Mouse (Mus musculus): Measurements from ENCODE around the gene Tank.

The Tank gene

GRCm38 (mm10) chr2:61578433-61578832, at the start of gene Tank:
TSS of gene Tank (plus strand) at chr2:61578585.
- peak; percentile 38 for DNase-seq (ENCODE audit: low read depth, low spot score)

GRCm38 (mm10) chr2:61532326-61532725, 46.1 kb upstream of the Tank start:
- DNase-seq (ENCODE audit: low read depth, low spot score): no peak

GRCm38 (mm10) chr2:61533131-61533530, 45.3 kb upstream of the Tank start:
- DNase-seq (ENCODE audit: low read depth, low spot score): peak; percentile 97

- DNase-seq (ENCODE audit: low read depth, low spot score): no peak
Measured at GRCm38 (mm10) chr2:61536901-61537300, 41.5 kb upstream of the Tank start.

- no peak for DNase-seq (ENCODE audit: low read depth, low spot score)
Measured at GRCm38 (mm10) chr2:61539378-61539777, 39.0 kb upstream of the Tank start.

GRCm38 (mm10) chr2:61542426-61542825, 36.0 kb upstream of the Tank start:
- DNase-seq (ENCODE audit: low read depth, low spot score): no peak

- DNase-seq (ENCODE audit: low read depth, low spot score): peak; percentile 69
Measured at GRCm38 (mm10) chr2:61545666-61546065, 32.7 kb upstream of the Tank start.

GRCm38 (mm10) chr2:61548021-61548420, 30.4 kb upstream of the Tank start:
- peak; percentile 48 for DNase-seq (ENCODE audit: low read depth, low spot score)

- DNase-seq (ENCODE audit: low read depth, low spot score): no peak
Measured at GRCm38 (mm10) chr2:61551680-61552079, 26.7 kb upstream of the Tank start.

GRCm38 (mm10) chr2:61555367-61555766, 23.0 kb upstream of the Tank start:
- DNase-seq (ENCODE audit: low read depth, low spot score): no peak

GRCm38 (mm10) chr2:61555825-61556224, 22.6 kb upstream of the Tank start:
- no peak for DNase-seq (ENCODE audit: low read depth, low spot score)

- no peak for DNase-seq (ENCODE audit: low read depth, low spot score)
Measured at GRCm38 (mm10) chr2:61556639-61557038, 21.7 kb upstream of the Tank start.

GRCm38 (mm10) chr2:61557848-61558471, 20.4 kb upstream of the Tank start:
- DNase-seq (ENCODE audit: low read depth, low spot score): no peak

- DNase-seq (ENCODE audit: low read depth, low spot score): no peak
Measured at GRCm38 (mm10) chr2:61561058-61561457, 17.3 kb upstream of the Tank start.

GRCm38 (mm10) chr2:61563202-61563601, 15.2 kb upstream of the Tank start:
- DNase-seq (ENCODE audit: low read depth, low spot score): no peak

GRCm38 (mm10) chr2:61567045-61567783, 11.2 kb upstream of the Tank start:
- DNase-seq (ENCODE audit: low read depth, low spot score): no peak

- no peak for DNase-seq (ENCODE audit: low read depth, low spot score)
Measured at GRCm38 (mm10) chr2:61569181-61569580, 9.2 kb upstream of the Tank start.

GRCm38 (mm10) chr2:61571343-61571955, 6.9 kb upstream of the Tank start:
- DNase-seq (ENCODE audit: low read depth, low spot score): no peak

GRCm38 (mm10) chr2:61576497-61576896, 1.9 kb upstream of the Tank start:
- no peak for DNase-seq (ENCODE audit: low read depth, low spot score)

- no peak for DNase-seq (ENCODE audit: low read depth, low spot score)
Measured at GRCm38 (mm10) chr2:61576928-61577695, 1.3 kb upstream of the Tank start.

- no peak for DNase-seq (ENCODE audit: low read depth, low spot score)
Measured at GRCm38 (mm10) chr2:61577696-61578062, 706 bp upstream of the Tank start.

- DNase-seq (ENCODE audit: low read depth, low spot score): peak; percentile 96
Measured at GRCm38 (mm10) chr2:61579501-61579990, 1.2 kb downstream of the Tank start.

Data from 3T3-L1 (cell line).